Mouse (Mus musculus) midbrain, embryonic 13.5 days (tissue): ENCODE results near the gene Ttc38. TPM values are rescaled to one million over a fixed set of nuclear protein-coding genes. Genes with fewer than 3 reads are reported as not detected.

Experiments used
- ATAC-seq: fragments of 200-750 bp; cut with Nextera tagmentation; 2 replicates; pipeline ENCODE4 v1.8.0; 2017; ENCODE audit warnings: mild to moderate bottlenecking, moderate TSS enrichment, moderate library complexity
- H3K27ac ChIP-seq: fragments of 300-500 bp; sonication (generic); 2 replicates; pipeline ENCODE4 v1.5.1; 2015; ENCODE audit warnings: inconsistent platforms, mild to moderate bottlenecking, moderate library complexity
- H3K27me3 ChIP-seq: fragments of 300-500 bp; sonication (generic); 2 replicates; pipeline ENCODE4 v1.6.1; 2015; ENCODE audit warnings: mild to moderate bottlenecking, inconsistent platforms
- H3K36me3 ChIP-seq: fragments of 300-500 bp; sonication (generic); 2 replicates; pipeline ENCODE4 v1.6.1; 2015; ENCODE audit warnings: mild to moderate bottlenecking, inconsistent platforms
- H3K4me1 ChIP-seq: fragments of 300-500 bp; sonication (generic); replicated peaks from 2 replicates; pipeline ENCODE4 v1.6.1; 2015; ENCODE audit warnings: inconsistent platforms
- H3K4me2 ChIP-seq: fragments of 300-500 bp; sonication (generic); replicated peaks from 2 replicates; pipeline ENCODE4 v1.6.1; 2015; ENCODE audit warnings: moderate library complexity, mild to moderate bottlenecking, inconsistent platforms
- H3K4me3 ChIP-seq: fragments of 300-500 bp; sonication (generic); replicated peaks from 2 replicates; pipeline ENCODE4 v1.5.1; 2015; ENCODE audit warnings: mild to moderate bottlenecking, inconsistent platforms
- H3K9ac ChIP-seq: fragments of 300-500 bp; sonication (generic); replicated peaks from 2 replicates; pipeline ENCODE4 v1.6.1; 2015; ENCODE audit warnings: mild to moderate bottlenecking, inconsistent platforms
- H3K9me3 ChIP-seq: fragments of 300-500 bp; sonication (generic); 2 replicates; pipeline ENCODE4 v1.6.1; 2016; ENCODE audit warnings: mild to moderate bottlenecking, inconsistent platforms
- WGBS: fragments of 180-500 bp; shearing (Covaris S2); methylation state at CpG from one replicate; pipeline ENCODE4 v1.1.7; 2015; 5-methylcytosine and 5-hydroxymethylcytosine counted together
- polyA plus RNA-seq: library from polyadenylated mRNA; unstranded; fragments of >200 nt; fragmentation: Nextera tagmentation; extraction: Ambion mirVana; gene quantifications from 2 replicates; pipeline ENCODE4 v1.2.1, GENCODE M21; 2015

Gene Ttc38
- polyA plus RNA-seq = 4.8 and 5.0 TPM in 2 replicates

DNA sequence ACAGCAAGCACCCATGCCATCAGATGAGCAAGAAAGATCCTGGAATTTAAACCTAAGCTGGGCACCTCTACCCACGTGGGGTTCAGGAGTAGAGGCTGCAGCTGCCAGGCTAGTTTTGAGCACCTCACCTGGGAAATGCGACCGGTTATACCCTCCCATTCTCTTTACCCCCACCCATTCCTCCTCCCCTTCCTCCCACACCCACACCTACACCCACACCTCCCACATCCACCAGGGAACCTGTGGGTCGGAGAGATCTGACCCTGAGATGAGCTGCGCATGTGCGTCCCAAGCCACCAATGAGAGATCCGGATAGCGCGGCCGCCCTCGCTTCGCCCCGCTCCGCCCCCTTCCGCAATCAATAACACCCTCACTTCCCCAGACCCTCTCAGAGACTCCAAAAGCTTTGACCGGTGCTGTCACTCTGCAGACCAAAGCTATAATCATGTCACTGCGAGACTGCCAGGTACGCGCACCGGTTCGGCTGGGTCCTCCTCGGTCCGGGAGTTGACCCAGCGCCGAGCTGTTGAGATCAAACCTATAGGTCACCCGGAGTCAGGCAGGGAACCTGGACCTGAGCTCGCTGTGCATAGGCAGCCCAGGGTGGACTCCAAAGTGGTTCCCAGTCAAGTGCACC lies at the start of gene Ttc38:
Ttc38 (plus strand) TSS at position 353 of the 637 bp plus-strand sequence.
- peak within 1 kb of the TSS; percentile 62 for H3K4me3 ChIP-seq
- no peak within 1 kb of the TSS for H3K27ac ChIP-seq
- no peaks in the 10 kb centered on the region for H3K9me3 ChIP-seq
- ATAC-seq = peak; percentile 96
- H3K4me1 ChIP-seq = peaks cover 12% of the 10 kb centered on the region
- H3K4me2 ChIP-seq = peak within 1 kb of the TSS; percentile 72
- H3K27me3 ChIP-seq = no peaks in the 10 kb centered on the region
- 2% methylated on average over 27 of the region's 27 CpGs for WGBS
- H3K9ac ChIP-seq = peak within 1 kb of the TSS; percentile 67
- H3K36me3 ChIP-seq = no peaks in the 10 kb centered on the region

DNA sequence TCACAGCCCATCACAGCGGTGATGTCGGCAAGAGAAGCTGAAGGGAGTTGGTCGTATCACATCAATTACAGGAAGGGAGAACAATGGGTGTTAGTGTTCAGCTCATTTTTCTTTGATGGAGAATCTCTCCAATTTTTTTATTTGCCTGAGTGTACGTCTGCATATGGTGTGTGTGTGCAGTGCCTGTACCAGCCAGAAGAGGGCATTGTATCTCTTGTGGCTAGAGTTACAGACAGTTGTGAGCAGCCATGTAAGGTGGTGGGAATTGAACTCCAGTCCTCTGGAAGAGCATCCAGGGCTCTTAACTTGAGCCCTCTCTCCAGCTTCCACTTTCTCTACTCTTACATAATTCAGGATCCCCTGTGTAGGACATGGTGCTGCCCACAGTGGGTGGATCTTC lies 49.0 kb upstream of the Ttc38 start:
- Histone ChIP-seq H3K9me3 (no peaks in the 10 kb centered on the region), H3K4me1 (no peaks in the 10 kb centered on the region), H3K27me3 (no peaks in the 10 kb centered on the region), H3K4me2 (no peak overlapping the region), H3K36me3 (no peaks in the 10 kb centered on the region), H3K27ac (no peak overlapping the region), H3K9ac (no peak overlapping the region), H3K4me3 (no peak overlapping the region)
- WGBS = 92% methylated on average over 4 of the region's 4 CpGs
- ATAC-seq = no peak

DNA sequence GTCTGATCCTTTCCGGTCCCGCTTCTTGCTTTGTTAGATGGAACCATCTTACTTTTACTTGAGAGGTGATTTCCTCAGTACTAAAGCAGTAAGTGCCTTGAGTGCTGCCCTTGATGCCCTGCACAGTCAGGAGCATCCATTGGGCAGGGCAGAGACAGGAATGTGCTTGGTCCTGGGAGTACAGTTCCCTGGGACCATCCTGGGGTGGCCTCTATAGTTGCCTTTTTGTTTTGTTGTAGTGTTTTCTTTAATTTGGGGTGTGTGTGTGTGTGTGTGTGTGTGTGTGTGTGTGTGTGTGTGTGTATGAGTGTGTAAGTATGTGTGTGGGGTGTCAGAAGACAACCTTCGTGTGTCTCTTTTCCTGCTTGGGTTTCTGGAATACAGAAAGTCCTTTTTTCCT lies 47.8 kb upstream of the Ttc38 start:
- no peaks in the 10 kb centered on the region for H3K4me1 ChIP-seq
- H3K36me3 ChIP-seq = no peaks in the 10 kb centered on the region
- no peak overlapping the region for H3K27ac ChIP-seq
- no peak for ATAC-seq
- WGBS = 92% methylated on average over 3 of the region's 3 CpGs
- no peak overlapping the region for H3K4me3 ChIP-seq
- H3K9ac ChIP-seq = no peak overlapping the region
- H3K9me3 ChIP-seq = no peaks in the 10 kb centered on the region
- no peaks in the 10 kb centered on the region for H3K27me3 ChIP-seq
- no peak overlapping the region for H3K4me2 ChIP-seq

- Histone ChIP-seq H3K36me3 (no peaks in the 10 kb centered on the region), H3K4me3 (no peak overlapping the region), H3K27me3 (no peaks in the 10 kb centered on the region), H3K4me2 (no peak overlapping the region), H3K9me3 (no peaks in the 10 kb centered on the region), H3K9ac (no peak overlapping the region), H3K4me1 (no peaks in the 10 kb centered on the region), H3K27ac (no peak overlapping the region)
- no peak for ATAC-seq
- WGBS = 79% methylated on average over 5 of the region's 5 CpGs
Measured at GRCm38 (mm10) chr15:85786711-85787110, 45.4 kb upstream of the Ttc38 start.

- no peak for ATAC-seq
- WGBS = 95% methylated on average over 6 of the region's 6 CpGs
Measured at GRCm38 (mm10) chr15:85787482-85787881, 44.6 kb upstream of the Ttc38 start.

DNA sequence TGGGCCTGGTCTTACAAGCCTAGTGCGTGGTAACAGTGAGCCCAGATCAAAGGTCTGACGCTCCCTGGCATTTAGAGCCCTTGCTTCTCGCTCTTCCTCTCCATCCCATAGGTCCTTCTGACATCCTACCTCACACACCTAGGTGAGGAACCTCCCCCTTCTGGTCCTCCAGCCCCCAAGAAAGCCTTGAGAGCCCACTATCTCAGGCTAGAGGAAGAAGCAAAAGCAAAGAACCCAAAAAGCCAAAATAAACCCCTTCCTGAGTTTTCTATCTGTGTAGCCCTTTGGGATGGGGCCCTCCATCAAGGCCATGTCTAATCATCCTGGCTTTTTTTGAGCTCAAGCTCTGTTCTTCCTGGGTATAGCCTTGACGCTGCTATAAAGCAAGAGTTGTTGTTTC lies 44.1 kb upstream of the Ttc38 start:
- Histone ChIP-seq H3K36me3 (no peaks in the 10 kb centered on the region), H3K9ac (no peak overlapping the region), H3K27me3 (no peaks in the 10 kb centered on the region), H3K4me2 (no peak overlapping the region), H3K27ac (no peak overlapping the region), H3K9me3 (no peaks in the 10 kb centered on the region), H3K4me1 (no peaks in the 10 kb centered on the region), H3K4me3 (no peak overlapping the region)
- no peak for ATAC-seq
- WGBS = 94% methylated on average over 4 of the region's 4 CpGs

More at GRCm38 (mm10) chr15:85787482-85787881, 44.6 kb upstream of the Ttc38 start:
- Histone ChIP-seq H3K4me1 (no peaks in the 10 kb centered on the region), H3K4me2 (no peak overlapping the region), H3K9me3 (no peaks in the 10 kb centered on the region), H3K4me3 (no peak overlapping the region), H3K27me3 (no peaks in the 10 kb centered on the region), H3K36me3 (no peaks in the 10 kb centered on the region), H3K27ac (no peak overlapping the region), H3K9ac (no peak overlapping the region)

DNA sequence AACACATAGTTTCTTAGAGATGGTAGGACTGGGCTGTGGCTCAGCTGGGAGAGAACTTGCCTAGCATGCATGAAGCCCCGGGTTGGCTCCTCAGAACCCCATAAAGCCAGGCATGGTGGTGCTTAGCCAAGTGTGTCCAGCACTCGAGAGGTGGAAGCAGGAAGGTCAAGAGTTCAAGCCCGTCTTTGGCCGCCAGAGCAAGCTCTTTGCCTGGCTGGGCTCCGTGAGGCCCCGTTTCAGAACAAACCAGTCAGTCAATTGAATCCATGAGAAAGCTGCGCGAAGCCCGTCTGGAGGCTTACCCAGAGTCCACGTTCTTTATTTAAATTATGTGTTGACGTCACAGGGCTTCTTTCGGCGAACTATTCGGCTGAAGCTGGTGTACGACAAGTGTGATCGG lies 43.5 kb upstream of the Ttc38 start:
- Histone ChIP-seq H3K4me3 (no peak overlapping the region), H3K9me3 (no peaks in the 10 kb centered on the region), H3K4me2 (no peak overlapping the region), H3K9ac (no peak overlapping the region), H3K36me3 (no peaks in the 10 kb centered on the region), H3K27me3 (no peaks in the 10 kb centered on the region), H3K4me1 (no peaks in the 10 kb centered on the region), H3K27ac (no peak overlapping the region)
- no peak for ATAC-seq
- 71% methylated on average over 16 of the region's 16 CpGs for WGBS

GRCm38 (mm10) chr15:85791449-85791848 lies 40.7 kb upstream of the Ttc38 start:
- Histone ChIP-seq H3K9ac (no peak overlapping the region), H3K9me3 (no peaks in the 10 kb centered on the region), H3K27ac (no peak overlapping the region), H3K4me1 (no peaks in the 10 kb centered on the region), H3K36me3 (no peaks in the 10 kb centered on the region), H3K27me3 (no peaks in the 10 kb centered on the region), H3K4me3 (no peak overlapping the region), H3K4me2 (no peak overlapping the region)
- ATAC-seq = no peak
- 91% methylated on average over 4 of the region's 4 CpGs for WGBS

- no peak overlapping the region for H3K4me2 ChIP-seq
- WGBS = 86% methylated on average over 1 of the region's 1 CpGs
- H3K27me3 ChIP-seq = no peaks in the 10 kb centered on the region
- no peaks in the 10 kb centered on the region for H3K9me3 ChIP-seq
- no peak overlapping the region for H3K27ac ChIP-seq
- no peak for ATAC-seq
- no peak overlapping the region for H3K9ac ChIP-seq
- H3K4me3 ChIP-seq = no peak overlapping the region
- no peaks in the 10 kb centered on the region for H3K4me1 ChIP-seq
- no peaks in the 10 kb centered on the region for H3K36me3 ChIP-seq
Measured at GRCm38 (mm10) chr15:85792819-85793218, 39.3 kb upstream of the Ttc38 start.

GRCm38 (mm10) chr15:85795516-85795915 lies 36.6 kb upstream of the Ttc38 start:
- no peak overlapping the region for H3K4me3 ChIP-seq
- no peaks in the 10 kb centered on the region for H3K36me3 ChIP-seq
- H3K27ac ChIP-seq = no peak overlapping the region
- ATAC-seq = no peak
- H3K27me3 ChIP-seq = no peaks in the 10 kb centered on the region
- no peaks in the 10 kb centered on the region for H3K9me3 ChIP-seq
- H3K4me1 ChIP-seq = no peaks in the 10 kb centered on the region
- 77% methylated on average over 6 of the region's 6 CpGs for WGBS
- no peak overlapping the region for H3K4me2 ChIP-seq
- no peak overlapping the region for H3K9ac ChIP-seq

- Histone ChIP-seq H3K27me3 (no peaks in the 10 kb centered on the region), H3K4me1 (0 out of 2 replicates have a peak, but pooled peaks cover 4% of the 10 kb centered on the region), H3K4me2 (no peak overlapping the region), H3K27ac (no peak overlapping the region), H3K4me3 (no peak overlapping the region), H3K36me3 (no peaks in the 10 kb centered on the region), H3K9me3 (no peaks in the 10 kb centered on the region), H3K9ac (no peak overlapping the region)
- 90% methylated on average over 8 of the region's 8 CpGs for WGBS
- ATAC-seq = no peak
Measured at GRCm38 (mm10) chr15:85798676-85799075, 33.4 kb upstream of the Ttc38 start.

GRCm38 (mm10) chr15:85802931-85803330 lies 29.2 kb upstream of the Ttc38 start:
- Histone ChIP-seq H3K4me1 (0 out of 2 replicates have a peak, but pooled peaks cover 4% of the 10 kb centered on the region), H3K9ac (no peak overlapping the region), H3K27ac (no peak overlapping the region), H3K9me3 (no peaks in the 10 kb centered on the region), H3K27me3 (no peaks in the 10 kb centered on the region), H3K36me3 (no peaks in the 10 kb centered on the region), H3K4me3 (no peak overlapping the region), H3K4me2 (no peak overlapping the region)
- WGBS = 80% methylated on average over 2 of the region's 2 CpGs
- no peak for ATAC-seq

DNA sequence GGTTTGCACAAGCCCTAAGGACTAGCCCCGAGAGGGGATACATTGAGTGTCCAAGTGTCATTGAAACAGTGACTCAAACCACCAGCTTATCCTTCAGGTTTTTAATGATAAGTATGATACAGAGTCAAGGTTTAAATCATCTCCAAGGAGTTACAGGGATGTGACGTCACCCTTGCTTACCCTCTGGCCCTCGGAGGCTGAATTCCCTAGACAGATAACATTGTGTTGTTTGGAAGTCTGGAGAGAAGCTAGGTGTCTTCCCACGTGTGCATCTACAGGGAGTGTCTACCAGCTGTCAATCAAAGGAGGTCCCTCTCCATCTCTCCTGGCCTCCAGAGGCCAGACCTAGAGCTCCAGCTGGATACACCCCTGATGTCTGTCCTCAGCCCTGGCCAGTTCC lies 25.2 kb upstream of the Ttc38 start:
- Histone ChIP-seq H3K27me3 (no peaks in the 10 kb centered on the region), H3K9ac (no peak overlapping the region), H3K9me3 (no peaks in the 10 kb centered on the region), H3K4me2 (no peak overlapping the region), H3K36me3 (no peaks in the 10 kb centered on the region), H3K4me1 (peaks cover 13% of the 10 kb centered on the region), H3K4me3 (no peak overlapping the region), H3K27ac (no peak overlapping the region)
- no peak for ATAC-seq
- WGBS = 88% methylated on average over 4 of the region's 4 CpGs
